Mouse (Mus musculus) granulocyte monocyte progenitor cell, adult 5-6 weeks (primary cell): ENCODE measurements around the gene Sar1b. TPM values are rescaled to one million over a fixed set of nuclear protein-coding genes. Genes with fewer than 3 reads are reported as not detected.
A peak's percentile ranks its signal among the peaks of the same experiment; 100 is the strongest.

Experiments
- ATAC-seq: replicated peaks from 2 replicates; pipeline ENCODE4 v1.8.0; 2016; ENCODE audit warnings: mild to moderate bottlenecking, moderate TSS enrichment, inconsistent platforms; ENCODE audit not compliant: poor library complexity, severe bottlenecking
- total RNA-seq, 2 experiments: library from RNA; stranded (forward) in 1 of 2; stranded (reverse) in 1 of 2; fragments of 200-712, 200-1000 nt in 1 of 2; fragments of >200 nt in 1 of 2; fragmentation: Nextera tagmentation in 1 of 2; gene quantifications; 2 replicates each; pipeline ENCODE4 v1.2.3; 2014 to 2017

Gene Sar1b
- total RNA-seq, 2 experiments from 2014 or later = 61.3 to 74.5 TPM

GRCm38 (mm10) chr11:51823271-51823670, 59.8 kb downstream of the Sar1b start:
- no peak for ATAC-seq

GRCm38 (mm10) chr11:51823963-51824753, 60.7 kb downstream of the Sar1b start:
- peak; percentile 45 for ATAC-seq

- no peak for ATAC-seq
Measured at GRCm38 (mm10) chr11:51824867-51825424, 61.5 kb downstream of the Sar1b start.

GRCm38 (mm10) chr11:51831962-51832909, 68.7 kb downstream of the Sar1b start:
- no peak; the same call in 1 of the 2 replicates for ATAC-seq

GRCm38 (mm10) chr11:51832992-51833391, 69.5 kb downstream of the Sar1b start:
- ATAC-seq = no peak

DNA sequence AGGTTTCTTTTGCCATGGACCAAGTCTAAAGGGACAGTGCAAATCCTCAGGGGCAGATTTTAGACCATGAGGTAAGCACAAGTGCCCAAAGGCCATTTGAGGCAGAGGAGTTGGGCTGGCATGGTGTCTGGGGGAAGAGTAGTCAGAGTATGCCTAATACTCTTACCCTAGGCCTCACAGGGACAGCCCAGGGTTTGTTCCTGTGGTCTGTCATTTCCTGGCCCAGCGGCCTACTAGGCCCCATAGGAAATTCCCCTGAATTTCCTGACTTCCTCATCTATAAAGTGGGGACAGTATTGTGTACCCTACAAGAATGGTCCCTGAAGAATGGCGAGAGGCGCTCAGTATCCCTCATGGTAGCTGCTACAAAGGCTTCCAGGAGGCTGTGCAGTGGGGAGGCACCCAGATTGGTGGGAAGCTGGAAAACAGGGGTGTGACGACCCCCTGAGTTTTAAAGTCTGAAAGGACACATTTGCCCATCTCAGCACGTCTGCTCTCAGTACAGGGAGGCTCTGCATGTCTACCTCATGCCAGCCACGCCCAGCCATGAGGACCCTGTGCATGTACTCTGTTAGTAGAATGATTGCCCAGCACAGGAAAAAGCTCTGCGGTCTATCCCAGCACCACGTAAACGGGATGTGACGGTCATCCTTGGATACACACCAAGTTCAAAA, 70.0 kb downstream of the Sar1b start:
- ATAC-seq = peak; percentile 50

- ATAC-seq = no peak
Measured at GRCm38 (mm10) chr11:51834067-51834411, 70.6 kb downstream of the Sar1b start.

DNA sequence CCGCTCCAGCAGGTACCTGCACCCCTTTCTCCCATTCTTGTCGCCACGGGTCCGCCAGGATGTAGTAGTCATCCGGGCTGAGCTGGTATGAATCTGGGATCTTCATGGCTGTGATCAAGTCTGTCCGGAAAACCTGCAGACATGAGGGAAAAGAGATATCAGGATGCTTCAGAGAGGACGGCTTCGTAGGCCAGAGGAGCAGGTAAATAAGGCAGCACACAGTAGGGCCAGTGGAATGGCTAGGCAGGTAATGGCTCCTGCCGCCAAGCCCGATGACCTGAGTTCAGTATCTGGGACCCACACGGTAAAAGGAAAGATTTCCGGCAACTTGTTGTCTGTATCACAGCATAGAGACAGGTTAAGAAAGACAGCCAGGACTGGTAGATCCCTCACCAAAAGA, 72.1 kb downstream of the Sar1b start:
- no peak for ATAC-seq

DNA sequence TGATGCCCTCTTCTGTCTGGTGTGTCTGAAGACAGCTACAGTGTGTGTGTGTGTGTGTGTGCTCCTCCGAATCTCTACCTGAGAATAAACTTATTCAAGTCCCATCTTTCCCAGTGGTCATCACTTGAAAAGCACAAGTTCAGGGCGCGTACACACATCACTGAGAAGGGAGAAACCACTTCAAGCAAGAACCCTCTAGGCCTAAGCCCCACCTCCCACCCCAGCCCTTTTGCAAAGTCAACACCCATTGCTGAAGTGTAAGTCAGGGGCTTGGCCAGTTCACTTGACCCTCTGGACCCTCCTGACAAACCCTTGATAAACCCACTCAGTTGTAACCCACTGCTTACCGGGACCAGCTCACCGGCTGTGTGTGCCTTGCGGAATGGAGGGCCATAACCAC, 73.0 kb downstream of the Sar1b start:
- ATAC-seq = no peak

DNA sequence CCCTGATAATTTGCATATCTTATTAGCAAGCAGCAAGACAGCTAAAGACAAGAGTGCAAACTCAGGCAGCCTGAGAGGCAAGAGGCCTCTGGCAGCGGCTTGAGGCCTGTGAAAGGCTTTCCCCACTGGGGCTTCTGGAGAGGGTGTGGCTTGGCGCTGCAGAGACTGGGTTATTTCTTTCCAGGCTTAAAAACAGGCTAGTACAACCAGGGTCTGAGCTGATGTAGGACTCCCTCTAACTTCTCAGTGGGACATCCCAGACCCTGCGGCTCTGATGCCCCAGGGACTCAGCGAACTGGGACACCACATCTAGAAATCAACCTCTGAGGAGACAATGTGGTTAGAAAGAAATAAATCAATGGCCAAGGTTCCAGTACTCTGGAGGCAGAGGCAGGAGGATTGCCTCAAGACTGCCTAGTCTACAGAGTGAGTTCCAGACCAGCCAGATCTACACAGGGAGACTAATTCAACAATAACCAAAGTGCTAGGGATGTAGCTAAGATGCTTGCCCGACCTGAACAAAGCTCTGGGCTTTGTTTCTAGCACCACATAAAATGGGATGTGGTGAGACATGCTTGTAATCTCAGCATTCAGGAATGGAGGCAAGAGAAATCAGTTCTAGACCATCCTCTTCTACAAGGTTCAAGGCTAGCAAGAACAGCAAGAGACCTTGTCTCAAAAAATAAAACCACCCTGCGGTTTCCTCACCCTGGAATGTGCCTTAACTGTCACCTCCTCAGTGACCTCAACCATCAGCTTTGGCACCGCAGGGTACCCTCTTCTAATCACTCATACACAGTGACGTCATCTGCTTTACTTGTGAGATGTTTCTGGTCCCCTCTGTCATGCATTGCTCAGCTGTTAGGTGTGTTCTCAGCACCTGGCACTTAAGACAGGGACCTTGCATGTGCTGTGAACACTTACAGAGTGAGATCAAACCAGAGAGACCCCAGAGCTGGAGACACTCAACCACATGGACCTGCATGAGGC, 74.0 kb downstream of the Sar1b start:
- ATAC-seq = no peak

- ATAC-seq = no peak
Measured at GRCm38 (mm10) chr11:51839106-51839505, 75.6 kb downstream of the Sar1b start.

DNA sequence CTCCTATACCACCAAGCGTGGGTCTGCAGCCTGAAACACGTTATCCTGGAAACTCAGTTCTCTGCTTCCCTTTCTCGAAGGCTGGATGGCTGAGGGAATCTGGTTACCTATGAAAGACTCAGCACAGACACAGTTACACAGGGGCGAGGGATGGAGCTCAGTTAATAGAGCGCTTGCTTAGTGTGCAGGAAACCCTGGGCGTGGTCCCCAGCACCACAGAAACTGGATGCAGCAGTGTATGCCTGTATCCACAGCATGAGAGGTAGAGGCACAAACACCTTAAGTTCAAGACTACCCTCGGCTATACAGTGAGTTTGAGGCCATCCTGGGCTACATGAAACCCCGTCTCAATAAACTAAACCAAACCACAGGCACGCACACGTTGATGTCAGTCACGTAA, 76.5 kb downstream of the Sar1b start:
- no peak for ATAC-seq

GRCm38 (mm10) chr11:51840657-51841056, 77.2 kb downstream of the Sar1b start:
- ATAC-seq = no peak

DNA sequence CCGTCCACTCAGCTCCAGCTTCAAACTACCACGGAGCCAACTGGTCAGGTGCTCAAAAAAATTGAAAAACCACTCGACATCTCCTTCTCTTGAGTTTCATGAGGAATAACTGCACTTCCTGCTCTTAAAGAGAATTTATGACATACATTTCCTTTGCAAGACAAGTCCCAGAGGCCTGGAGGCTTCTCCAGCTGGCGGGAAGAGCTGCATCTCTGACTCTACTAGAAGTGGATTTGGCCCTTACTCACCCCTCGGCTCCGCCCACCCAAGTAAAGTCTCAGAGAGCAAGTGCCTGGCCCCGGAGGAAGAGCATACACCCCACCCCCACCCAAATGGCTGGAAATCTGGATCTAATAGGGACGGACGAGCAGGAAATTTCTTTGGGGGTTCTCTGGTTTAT, 77.7 kb downstream of the Sar1b start:
- no peak for ATAC-seq

Other genes with a start within 250 kb of the Sar1b start
- 25.1 and 25.2 TPM in 2 replicates for gene Phykpl, start 178.9 kb upstream of the Sar1b start, total RNA-seq (2014; fragmentation: Nextera tagmentation)
- gene Phykpl, start 178.9 kb upstream of the Sar1b start, total RNA-seq (2017) = 11.0 and 13.4 TPM in 2 replicates
- 512 and 539 TPM in 2 replicates for gene Hnrnpab, start 156.8 kb upstream of the Sar1b start, total RNA-seq (2014; fragmentation: Nextera tagmentation)
- 838 and 956 TPM in 2 replicates for gene Hnrnpab, start 156.8 kb upstream of the Sar1b start, total RNA-seq (2017)
- gene Nhp2, start 144.0 kb upstream of the Sar1b start, total RNA-seq (2014; fragmentation: Nextera tagmentation) = 194 and 203 TPM in 2 replicates
- 141 and 169 TPM in 2 replicates for gene Nhp2, start 144.0 kb upstream of the Sar1b start, total RNA-seq (2017)
- 17.9 and 19.2 TPM in 2 replicates for gene Rmnd5b, start 127.8 kb upstream of the Sar1b start, total RNA-seq (2014; fragmentation: Nextera tagmentation)
- gene Rmnd5b, start 127.8 kb upstream of the Sar1b start, total RNA-seq (2017) = 12.8 and 14.1 TPM in 2 replicates
- 1.4 TPM in 1 of 2 replicates, not detected in the other for gene N4bp3, start 112.8 kb upstream of the Sar1b start, total RNA-seq (2014; fragmentation: Nextera tagmentation)
- 1.5 and 2.6 TPM in 2 replicates for gene N4bp3, start 112.8 kb upstream of the Sar1b start, total RNA-seq (2017)
- gene D930048N14Rik, start 112.7 kb upstream of the Sar1b start, total RNA-seq (2014; fragmentation: Nextera tagmentation) = 0.81 TPM in 1 of 2 replicates, not detected in the other
- 0.15 TPM in 1 of 2 replicates, not detected in the other for gene D930048N14Rik, start 112.7 kb upstream of the Sar1b start, total RNA-seq (2017)
- gene 0610009B22Rik, start 74.8 kb upstream of the Sar1b start, total RNA-seq (2014; fragmentation: Nextera tagmentation) = 22.4 and 33.5 TPM in 2 replicates
- 14.7 and 17.5 TPM in 2 replicates for gene 0610009B22Rik, start 74.8 kb upstream of the Sar1b start, total RNA-seq (2017)
- 19.9 and 25.1 TPM in 2 replicates for gene Sec24a, start 53 bp upstream of the Sar1b start, total RNA-seq (2014; fragmentation: Nextera tagmentation)
- gene Sec24a, start 53 bp upstream of the Sar1b start, total RNA-seq (2017) = 7.0 and 7.7 TPM in 2 replicates
- 6.3 and 9.3 TPM in 2 replicates for gene Jade2, start 94.0 kb downstream of the Sar1b start, total RNA-seq (2014; fragmentation: Nextera tagmentation)
- gene Jade2, start 94.0 kb downstream of the Sar1b start, total RNA-seq (2017) = 6.6 and 8.5 TPM in 2 replicates
- 70.1 and 81.1 TPM in 2 replicates for gene Cdkn2aipnl, start 204.0 kb downstream of the Sar1b start, total RNA-seq (2014; fragmentation: Nextera tagmentation)
- 70.1 and 72.9 TPM in 2 replicates for gene Cdkn2aipnl, start 204.0 kb downstream of the Sar1b start, total RNA-seq (2017)
- 72.9 and 101 TPM in 2 replicates for gene Ube2b, start 237.1 kb downstream of the Sar1b start, total RNA-seq (2014; fragmentation: Nextera tagmentation)
- 74.2 and 93.1 TPM in 2 replicates for gene Ube2b, start 237.1 kb downstream of the Sar1b start, total RNA-seq (2017)
- 2.5 and 5.2 TPM in 2 replicates for gene Cdkl3, start 240.5 kb downstream of the Sar1b start, total RNA-seq (2014; fragmentation: Nextera tagmentation)
- gene Cdkl3, start 240.5 kb downstream of the Sar1b start, total RNA-seq (2017) = 3.5 and 8.1 TPM in 2 replicates